Mouse (Mus musculus) G1E (cell line): ENCODE results near the gene Tbxas1.

Experiments
- CTCF ChIP-seq: IDR thresholded peaks from 2 replicates; pipeline ENCODE4 v1.5.1; 2012; ENCODE audit warnings: low read depth, low read length, inconsistent platforms, mixed read lengths
- GATA1 ChIP-seq: IDR thresholded peaks from 2 replicates; pipeline ENCODE4 v1.6.1; 2012; ENCODE audit warnings: borderline replicate concordance, low read length, inconsistent platforms, mixed read lengths

DNA sequence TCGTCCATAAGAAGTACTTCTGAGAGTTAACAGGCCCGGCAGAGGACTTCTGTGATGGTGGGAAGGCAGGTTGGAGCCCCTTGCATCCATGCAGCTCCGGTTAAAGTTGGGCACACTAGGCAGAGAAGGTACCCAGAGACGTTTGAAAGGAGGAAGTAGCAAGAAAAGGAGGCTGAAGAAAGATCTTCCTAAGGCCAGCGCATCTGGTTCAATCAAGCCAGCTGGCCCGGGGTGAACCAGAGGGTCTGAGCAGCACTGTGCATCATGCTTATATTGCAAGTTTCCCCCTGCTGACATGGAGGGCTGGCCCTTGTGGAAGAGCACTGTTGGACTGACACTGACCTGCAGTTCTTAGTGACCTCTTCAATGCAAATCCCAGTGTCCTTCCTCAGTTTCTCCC is 6.8 kb downstream of the Tbxas1 start:
- TF ChIP-seq GATA1 (no peak), CTCF (no peak)
